Mouse (Mus musculus) subcutaneous adipose tissue, adult 2 months (tissue): ENCODE results near the gene Ubqln5. TPM values are rescaled to one million over a fixed set of nuclear protein-coding genes. Genes with fewer than 3 reads are reported as not detected.

Experiments used
- polyA plus RNA-seq: library from polyadenylated mRNA; depleted of rRNA; stranded (reverse); fragments of >200 nt; gene quantifications from 2 replicates; pipeline ENCODE4 v1.2.3, GENCODE M21; 2012; ENCODE audit warnings: low replicate concordance; rRNA removed

Gene Ubqln5
- polyA plus RNA-seq = not detected in 2 replicates

DNA sequence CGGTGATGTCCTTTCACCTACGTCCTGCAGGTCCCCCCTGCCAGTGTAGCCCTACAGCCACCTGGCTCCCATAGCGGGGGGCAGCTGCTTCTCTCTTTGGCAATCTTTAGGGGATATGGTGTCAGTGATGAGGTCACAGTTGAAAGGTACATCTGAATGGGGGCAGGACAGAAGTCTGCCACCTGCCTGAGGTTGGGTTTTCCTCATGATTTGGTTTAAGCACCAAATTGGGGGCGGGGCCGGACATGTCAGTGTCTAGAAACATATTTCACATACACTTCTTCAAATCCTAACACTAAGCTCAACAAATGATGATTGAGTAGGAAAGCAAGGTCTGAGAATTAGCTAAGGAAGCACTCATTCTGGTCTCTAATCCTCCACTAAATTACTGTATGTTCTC, at the start of gene Ubqln5:
TSS of gene Ubqln5 (minus strand) at position 101 of the 400 bp plus-strand sequence.

DNA sequence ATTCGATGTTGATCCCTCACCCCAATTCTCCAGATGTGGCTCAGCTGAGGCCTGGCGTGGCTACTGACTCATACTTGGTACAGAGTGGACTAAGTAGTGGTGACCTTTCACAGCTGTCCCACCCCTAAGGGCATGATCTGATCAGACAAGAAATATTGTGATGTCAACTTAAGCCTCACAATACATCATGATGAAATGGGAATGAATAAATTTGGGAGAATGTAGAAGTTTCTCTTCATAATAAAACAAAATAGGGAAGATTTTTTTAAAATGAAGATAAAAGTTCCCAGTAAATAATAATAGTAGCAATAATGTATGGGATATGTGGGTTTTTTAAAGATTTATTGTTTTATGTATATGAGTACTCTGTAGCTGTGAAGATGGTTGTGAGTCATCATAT, 20.8 kb upstream of the Ubqln5 start, which contains the start of gene Ubqlnl:
TSS of gene Ubqlnl (minus strand) at position 101 of the 400 bp plus-strand sequence.

GRCm38 (mm10) chr7:104143179-104143578, 13.6 kb upstream of the Ubqln5 start, which contains the start of gene Ubqln3:
Gene Ubqln3 (minus strand): TSS chr7:104143279.

GRCm38 (mm10) chr7:104137305-104137704, 7.7 kb upstream of the Ubqln5 start, which contains the start of gene Olfr643:
Gene Olfr643 (minus strand): TSS chr7:104137405.

GRCm38 (mm10) chr7:104104757-104104972, 25.0 kb downstream of the Ubqln5 start, which contains the start of gene Olfr646:
Gene Olfr646 (plus strand): TSS chr7:104104873.

GRCm38 (mm10) chr7:104085365-104085764, 44.3 kb downstream of the Ubqln5 start, which contains the start of gene Olfr645:
Gene Olfr645 (minus strand): TSS chr7:104085465.

Other genes starting within 250 kb of the Ubqln5 start
- not detected in 2 replicates for gene Olfr66, start 243.6 kb downstream of the Ubqln5 start, polyA plus RNA-seq
- gene Olfr64, start 235.3 kb downstream of the Ubqln5 start, polyA plus RNA-seq = not detected in 2 replicates
- not detected in 2 replicates for gene Olfr65, start 226.3 kb downstream of the Ubqln5 start, polyA plus RNA-seq
- gene Olfr631, start 201.0 kb downstream of the Ubqln5 start, polyA plus RNA-seq = not detected in 2 replicates
- gene Olfr632, start 195.5 kb downstream of the Ubqln5 start, polyA plus RNA-seq = not detected in 2 replicates
- not detected in 2 replicates for gene Olfr633, start 185.4 kb downstream of the Ubqln5 start, polyA plus RNA-seq
- not detected in 2 replicates for gene Olfr635, start 158.7 kb downstream of the Ubqln5 start, polyA plus RNA-seq
- gene Olfr638, start 131.1 kb downstream of the Ubqln5 start, polyA plus RNA-seq = not detected in 2 replicates
- not detected in 2 replicates for gene Olfr639, start 112.5 kb downstream of the Ubqln5 start, polyA plus RNA-seq
- not detected in 2 replicates for gene Olfr640, start 104.3 kb downstream of the Ubqln5 start, polyA plus RNA-seq
- not detected in 2 replicates for gene Olfr641, start 94.4 kb downstream of the Ubqln5 start, polyA plus RNA-seq
- gene Olfr642, start 77.2 kb downstream of the Ubqln5 start, polyA plus RNA-seq = not detected in 2 replicates
- not detected in 2 replicates for gene 4930516K23Rik, start 68.4 kb downstream of the Ubqln5 start, polyA plus RNA-seq
- not detected in 2 replicates for gene Olfr644, start 58.0 kb downstream of the Ubqln5 start, polyA plus RNA-seq
- gene Olfr645, start 44.4 kb downstream of the Ubqln5 start, polyA plus RNA-seq = not detected in 2 replicates
- not detected in 2 replicates for gene Olfr646, start 25.0 kb downstream of the Ubqln5 start, polyA plus RNA-seq
- not detected in 2 replicates for gene Olfr643, start 7.6 kb upstream of the Ubqln5 start, polyA plus RNA-seq
- gene Ubqln3, start 13.5 kb upstream of the Ubqln5 start, polyA plus RNA-seq = not detected in 2 replicates
- not detected in 2 replicates for gene Ubqlnl, start 20.7 kb upstream of the Ubqln5 start, polyA plus RNA-seq
- not detected in 2 replicates for gene Olfm5, start 35.0 kb upstream of the Ubqln5 start, polyA plus RNA-seq
- gene Olfr648, start 53.6 kb upstream of the Ubqln5 start, polyA plus RNA-seq = 0.08 TPM in 1 of 2 replicates, not detected in the other
- not detected in 2 replicates for gene Olfr649, start 66.2 kb upstream of the Ubqln5 start, polyA plus RNA-seq
- 1.3 TPM in 2 replicates for gene Trim6, start 89.0 kb upstream of the Ubqln5 start, polyA plus RNA-seq
- gene Trim34a, start 114.6 kb upstream of the Ubqln5 start, polyA plus RNA-seq = 6.3 and 7.0 TPM in 2 replicates
- 0.64 and 0.89 TPM in 2 replicates for gene Trim5, start 158.3 kb upstream of the Ubqln5 start, polyA plus RNA-seq
- gene Trim12a, start 185.6 kb upstream of the Ubqln5 start, polyA plus RNA-seq = 4.5 and 6.4 TPM in 2 replicates
- gene Trim34b, start 199.6 kb upstream of the Ubqln5 start, polyA plus RNA-seq = 4.3 and 5.3 TPM in 2 replicates
- gene Trim12c, start 223.5 kb upstream of the Ubqln5 start, polyA plus RNA-seq = 5.7 and 6.5 TPM in 2 replicates
- 0.21 and 0.32 TPM in 2 replicates for gene Trim30b, start 240.1 kb upstream of the Ubqln5 start, polyA plus RNA-seq